In the genomic region with DNA sequence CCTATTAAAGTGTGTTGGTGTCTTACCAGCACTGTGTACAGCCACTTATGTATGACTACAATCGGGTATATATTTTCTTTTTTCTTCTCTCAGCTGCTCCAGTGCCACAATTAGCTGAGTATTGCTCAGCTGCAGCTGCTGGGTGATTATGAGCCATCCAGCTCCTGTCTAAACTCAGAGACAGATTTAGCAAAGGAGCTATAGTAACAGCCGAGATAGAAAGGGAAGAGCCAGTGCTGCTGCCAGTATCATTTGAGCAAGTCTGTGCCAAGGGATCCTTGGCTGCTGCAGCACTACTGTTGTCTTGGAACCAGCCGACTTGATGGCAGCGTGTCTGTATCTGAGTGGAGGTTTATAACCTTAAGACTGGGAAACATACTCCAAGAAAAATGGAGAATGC, we compare ENCODE assay signal across 8 mouse cellular contexts. TPM values are rescaled to one million over a fixed set of nuclear protein-coding genes. Genes with fewer than 3 reads are reported as not detected.
A peak's percentile ranks its signal among the peaks of the same experiment; 100 is the strongest.
DNase-seq lines count a peak whose midpoint lies in the region; ATAC-seq and TF ChIP-seq lines count a peak whose summit lies in the region.

No protein-coding gene starts in this region.

- WGBS in liver, postnatal 0 days (ENCODE audit: insufficient replicate concordance), result 58% methylated on average over 4 of the region's 4 CpGs
- 85% methylated on average over 4 of the region's 4 CpGs for WGBS in liver, embryonic 11.5 days
- WGBS in heart, embryonic 14.5 days, result 21% methylated on average over 4 of the region's 4 CpGs

- no peak for TF ChIP-seq CTCF in liver, postnatal 0 days (IDR thresholded peaks at IDR 0.05; ENCODE audit: low read depth)

- H3K4me2 ChIP-seq in liver, postnatal 0 days (ENCODE audit: low read depth, low read length), result no peak overlapping the region
- H3K4me2 ChIP-seq in liver, embryonic 11.5 days, result no peak overlapping the region
- peak overlapping the region; percentile 43 for H3K4me2 ChIP-seq in heart, embryonic 14.5 days (ENCODE audit: low read length)

- no peaks in the 10 kb centered on the region for H3K9me3 ChIP-seq in liver, postnatal 0 days (ENCODE audit: low read length)
- H3K9me3 ChIP-seq in liver, embryonic 11.5 days (ENCODE audit: control insufficient read depth, low read length), result no peaks in the 10 kb centered on the region
- H3K9me3 ChIP-seq in heart, embryonic 14.5 days (ENCODE audit: control insufficient read depth, low read length), result no peaks in the 10 kb centered on the region

- intact Hi-C loops in left cerebral cortex, postnatal 14 days (cut with DNase I), result loop anchor here (5.0 kb wide), 1 partner anchor 98 kb away; no protein-coding TSS in a partner anchor

- no peaks in the 10 kb centered on the region for H3K36me3 ChIP-seq in liver, postnatal 0 days (replicated peaks; ENCODE audit: insufficient read depth, low read length)
- H3K36me3 ChIP-seq in liver, embryonic 11.5 days (ENCODE audit: control insufficient read depth, insufficient read depth, low read length), result no peaks in the 10 kb centered on the region
- no peaks in the 10 kb centered on the region for H3K36me3 ChIP-seq in heart, embryonic 14.5 days (ENCODE audit: control insufficient read depth, insufficient read depth, low read length)

- no peaks in the 10 kb centered on the region for H3K4me1 ChIP-seq in liver, postnatal 0 days (ENCODE audit: insufficient read depth)
- peaks cover 4% of the 10 kb centered on the region; the same call in 1 of the 2 replicates for H3K4me1 ChIP-seq in liver, embryonic 11.5 days (replicated peaks; ENCODE audit: control insufficient read depth, insufficient read depth, low read length)
- H3K4me1 ChIP-seq in heart, embryonic 14.5 days (ENCODE audit: control insufficient read depth in 2 of 2, insufficient read depth in 2 of 2, low read length in 2 of 2), result peaks cover 2 to 16% of the 10 kb centered on the region in 2 experiments

- H3K27me3 ChIP-seq in liver, postnatal 0 days (ENCODE audit: insufficient read depth, low read length), result 0 out of 2 replicates have a peak, but pooled peaks cover 3% of the 10 kb centered on the region
- no peaks in the 10 kb centered on the region for H3K27me3 ChIP-seq in liver, embryonic 11.5 days (replicated peaks; ENCODE audit: control insufficient read depth, insufficient read depth, low read length)
- no peaks in the 10 kb centered on the region for H3K27me3 ChIP-seq in heart, embryonic 14.5 days (ENCODE audit: control insufficient read depth, insufficient read depth, low read length)

- H3K27ac ChIP-seq in liver, postnatal 0 days (ENCODE audit: low read depth), result peak overlapping the region; percentile 5; the same call in 1 of the 2 replicates
- no peak overlapping the region for H3K27ac ChIP-seq in liver, embryonic 11.5 days (ENCODE audit: low read depth, low read length)
- H3K27ac ChIP-seq in heart, embryonic 14.5 days (replicated peaks in 1 of 2; ENCODE audit: control insufficient read depth in 1 of 2, insufficient read depth in 1 of 2, low read depth in 2 of 2, low read length in 2 of 2), result peak overlapping the region; percentile 73 to 74

- no peak for DNase-seq in liver, postnatal 0 days
- no peak for DNase-seq in liver, embryonic 11.5 days (ENCODE audit: low spot score)
- DNase-seq in cerebellum, postnatal 14 days, result peak; percentile 40 to 49
- DNase-seq in left cerebral cortex, postnatal 14 days (ENCODE audit: low spot score in 2 of 2), result peak; percentile 65 to 85
- DNase-seq in thymus, postnatal 4 days, result no peak
- no peak for DNase-seq in urinary bladder, postnatal 25 days (ENCODE audit: low spot score)
- no peak for DNase-seq in embryo, embryonic 10.5 days (ENCODE audit: low spot score)

- no peak for ATAC-seq in liver, postnatal 0 days
- ATAC-seq in liver, embryonic 11.5 days (replicated peaks; ENCODE audit: low FRiP score), result no peak
- ATAC-seq in heart, embryonic 14.5 days (ENCODE audit: insufficient number of reproducible peaks, insufficient read depth, low FRiP score, low read depth), result no peak

- no peak overlapping the region for H3K9ac ChIP-seq in liver, postnatal 0 days (replicated peaks)
- no peak overlapping the region for H3K9ac ChIP-seq in liver, embryonic 11.5 days (ENCODE audit: low read depth, low read length)
- H3K9ac ChIP-seq in heart, embryonic 14.5 days (ENCODE audit: low read length), result peak overlapping the region; percentile 27; the same call in 1 of the 2 replicates

- no peak overlapping the region for H3K4me3 ChIP-seq in liver, postnatal 0 days (ENCODE audit: low read depth, low read length)
- no peak overlapping the region for H3K4me3 ChIP-seq in liver, embryonic 11.5 days (ENCODE audit: low read depth, low read length)
- no peak overlapping the region for H3K4me3 ChIP-seq in heart, embryonic 14.5 days (ENCODE audit: control insufficient read depth in 1 of 2, insufficient read depth in 1 of 2, low read depth in 1 of 2, low read length in 2 of 2)

- TF ChIP-seq EP300 in liver, postnatal 0 days (IDR thresholded peaks at IDR 0.05; ENCODE audit: low read depth), result no peak

RNA-seq across cellular contexts. Expression of a gene that starts 3.7 kb away (rescaled TPM):
- polyA plus RNA-seq in liver, postnatal 0 days (2015; fragmentation: Nextera tagmentation; extraction: Ambion mirVana), result 5.7 and 6.4 TPM in 2 replicates
- polyA plus RNA-seq in liver, embryonic 11.5 days (2014; fragmentation: Nextera tagmentation; extraction: Ambion mirVana), result 18.8 and 18.9 TPM in 2 replicates
- 29.4 and 31.2 TPM in 2 replicates for polyA plus RNA-seq in heart, embryonic 14.5 days (2014; fragmentation: Nextera tagmentation; extraction: Ambion mirVana)
- total RNA-seq in left cerebral cortex, postnatal 14 days (2021), result 10 to 100 TPM; 13.0 to 13.6 TPM

Comparison
In these comparisons a context has a peak if more than half of its experiments do, and no peak if none do; other contexts are left out.
1. DNase-seq: peak in cerebellum, postnatal 14 days (2 of 2) and left cerebral cortex, postnatal 14 days (2 of 2); none in liver, postnatal 0 days (single experiment), liver, embryonic 11.5 days (single experiment), thymus, postnatal 4 days (single experiment), urinary bladder, postnatal 25 days (single experiment) and embryo, embryonic 10.5 days (single experiment).